Mouse (Mus musculus) adrenal gland, postnatal 10 days (tissue): ENCODE data around the gene Ptprm. TPM values are rescaled to one million over a fixed set of nuclear protein-coding genes. Genes with fewer than 3 reads are reported as not detected.
A peak's percentile ranks its signal among the peaks of the same experiment; 100 is the strongest.

ENCODE experiments used
- DNase-seq: peaks from one replicate; pipeline ENCODE4 v3.0.0; 2021; ENCODE audit warnings: mixed read lengths
- total RNA-seq, 2 experiments: library from RNA; stranded (reverse); gene quantifications; 2 replicates each; pipeline ENCODE4 v1.2.3; 2021

The Ptprm gene
- total RNA-seq, 2 experiments from 2014 or later: 41.0 to 56.9 TPM

- DNase-seq: no peak
Measured at GRCm38 (mm10) chr17:66768689-66769275, 585.5 kb downstream of the Ptprm start.

GRCm38 (mm10) chr17:66766166-66766565, 588.1 kb downstream of the Ptprm start:
- no peak for DNase-seq

- no peak for DNase-seq
Measured at GRCm38 (mm10) chr17:66764435-66764834, 589.8 kb downstream of the Ptprm start.

DNA sequence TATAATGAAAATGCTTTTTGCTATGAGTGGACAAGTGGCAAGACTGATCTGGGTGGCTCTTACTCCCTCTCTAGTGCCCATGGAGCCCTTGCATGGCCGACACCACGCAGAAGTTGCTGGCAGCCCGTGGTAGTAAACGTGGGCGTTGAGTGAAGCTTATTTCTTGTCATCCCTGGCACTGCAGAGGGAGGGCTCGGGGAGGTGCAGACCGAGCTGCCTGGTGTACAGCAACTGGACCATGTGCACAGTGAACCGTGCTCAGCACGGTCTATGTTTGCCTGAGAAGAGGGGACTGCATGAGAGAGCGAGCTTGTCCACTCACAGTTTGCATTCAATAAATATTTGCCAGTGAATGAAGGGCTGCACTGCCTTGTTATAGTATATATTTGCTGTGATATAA, 591.5 kb downstream of the Ptprm start:
- DNase-seq: no peak

GRCm38 (mm10) chr17:66761326-66762296, 592.6 kb downstream of the Ptprm start:
- no peak for DNase-seq

GRCm38 (mm10) chr17:66757025-66757511, 597.2 kb downstream of the Ptprm start:
- no peak for DNase-seq

DNA sequence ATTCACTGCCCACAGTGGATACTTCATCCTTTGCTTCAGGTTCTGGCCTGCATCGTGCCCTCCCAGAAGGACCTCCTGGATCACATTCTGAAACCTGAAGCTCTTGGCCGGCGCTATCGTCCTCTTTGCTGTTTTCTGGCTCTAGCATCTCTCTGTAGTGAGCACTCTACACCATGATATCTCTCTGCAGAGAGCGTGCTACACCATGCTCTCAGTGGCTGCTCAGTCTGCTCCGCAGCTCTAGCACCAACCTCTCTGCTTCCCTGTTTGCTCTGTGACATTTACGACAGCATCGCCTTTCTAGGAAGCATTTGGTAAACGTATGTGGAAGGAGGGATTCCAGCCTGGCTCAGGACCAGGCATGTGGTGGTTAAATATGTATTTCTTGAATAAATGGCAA, 597.8 kb downstream of the Ptprm start:
- DNase-seq: no peak

GRCm38 (mm10) chr17:66755191-66755654, 599.0 kb downstream of the Ptprm start:
- peak; percentile 52 for DNase-seq

GRCm38 (mm10) chr17:66754208-66754865, 599.9 kb downstream of the Ptprm start:
- no peak for DNase-seq

GRCm38 (mm10) chr17:66751746-66752145, 602.5 kb downstream of the Ptprm start:
- no peak for DNase-seq

DNA sequence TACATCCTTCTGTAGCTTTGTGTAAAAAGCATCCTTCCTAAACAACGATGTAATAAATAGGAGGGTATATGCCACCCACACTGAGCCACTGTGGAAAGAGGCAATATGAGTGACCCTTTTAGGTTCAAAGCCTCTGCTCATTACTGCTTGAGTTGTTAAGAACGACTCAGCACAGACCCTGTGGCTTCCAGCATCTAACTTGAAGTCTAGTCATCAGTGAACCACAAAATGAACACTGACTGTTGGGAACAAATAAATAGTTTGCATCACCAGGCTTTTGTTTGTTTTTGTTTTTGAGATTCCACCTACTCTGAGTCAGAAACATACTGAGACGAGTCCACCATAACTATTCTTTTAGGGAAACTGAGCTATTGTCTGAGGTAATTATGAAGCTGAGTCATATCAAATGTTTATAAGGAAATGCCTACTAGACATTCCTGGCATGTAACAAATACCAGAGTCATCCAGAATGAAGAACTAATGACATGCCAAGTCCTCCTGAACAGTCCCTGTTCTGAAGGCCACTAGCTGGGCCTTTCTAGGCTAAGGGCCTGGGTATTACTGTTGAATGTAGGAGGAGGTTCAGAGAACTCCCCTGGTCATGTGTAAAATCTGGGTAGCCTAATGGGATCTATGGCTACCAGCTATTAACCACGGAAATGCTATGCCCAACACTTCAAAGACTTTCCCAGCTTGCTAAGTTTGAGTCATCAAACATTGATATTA, 603.6 kb downstream of the Ptprm start:
- no peak for DNase-seq

GRCm38 (mm10) chr17:66749976-66750375, 604.3 kb downstream of the Ptprm start:
- DNase-seq: no peak

GRCm38 (mm10) chr17:66746506-66746905, 607.8 kb downstream of the Ptprm start:
- no peak for DNase-seq

GRCm38 (mm10) chr17:66743321-66743720, 610.9 kb downstream of the Ptprm start:
- DNase-seq: no peak

GRCm38 (mm10) chr17:66738779-66739345, 615.4 kb downstream of the Ptprm start:
- no peak for DNase-seq

GRCm38 (mm10) chr17:66738331-66738730, 615.9 kb downstream of the Ptprm start:
- no peak for DNase-seq

DNA sequence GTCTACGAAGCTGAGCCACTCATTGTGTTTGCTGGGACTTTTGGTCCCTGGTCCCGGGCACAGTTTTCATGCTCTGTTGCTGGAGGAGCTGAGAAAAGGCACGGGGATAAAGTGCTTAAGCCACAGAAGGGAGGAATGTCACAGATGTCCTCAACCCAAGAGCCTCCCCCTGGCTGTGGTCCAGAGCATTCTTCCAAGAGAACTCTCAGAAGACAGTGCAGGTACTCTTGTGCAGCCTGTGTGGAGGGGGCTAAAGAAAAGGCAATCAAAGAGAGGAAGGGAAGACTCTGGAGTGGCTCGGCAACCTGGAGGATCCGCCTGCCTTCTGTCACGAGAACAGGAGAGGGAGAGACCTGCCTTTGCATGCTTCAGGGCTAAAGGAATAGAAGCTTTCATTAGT, 617.8 kb downstream of the Ptprm start:
- DNase-seq: no peak

- no peak for DNase-seq
Measured at GRCm38 (mm10) chr17:66733541-66733940, 620.7 kb downstream of the Ptprm start.

- DNase-seq: no peak
Measured at GRCm38 (mm10) chr17:66729979-66730378, 624.3 kb downstream of the Ptprm start.

DNA sequence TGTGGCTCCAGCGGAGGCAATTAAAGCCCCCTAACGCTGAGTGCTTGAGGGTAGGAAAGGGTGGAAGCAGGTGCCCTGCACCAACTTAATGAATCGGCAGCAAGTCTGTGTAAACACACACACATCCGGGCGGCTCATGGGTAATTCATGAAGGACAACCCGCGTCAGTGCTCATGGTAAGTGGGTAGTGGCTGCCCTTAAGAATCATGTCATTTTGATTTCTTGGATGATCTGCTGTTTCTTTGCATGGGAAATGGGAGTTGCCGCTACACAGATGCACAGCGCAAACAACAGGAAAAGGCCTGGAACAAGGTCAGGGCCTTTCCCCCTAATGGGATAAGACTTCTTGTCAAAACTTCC, 633.3 kb downstream of the Ptprm start:
- DNase-seq: no peak

- no peak for DNase-seq
Measured at GRCm38 (mm10) chr17:66720200-66720991, 633.9 kb downstream of the Ptprm start.
